Mouse (Mus musculus) adrenal gland, adult 2 months (tissue): ENCODE data around the gene Peg3. TPM values are rescaled to one million over a fixed set of nuclear protein-coding genes. Genes with fewer than 3 reads are reported as not detected.

Experiments used
- DNase-seq: peaks from one replicate; pipeline ENCODE4 v3.0.0; 2021
- polyA plus RNA-seq: library from polyadenylated mRNA; depleted of rRNA; stranded (reverse); fragments of >200 nt; gene quantifications from 2 replicates; pipeline ENCODE4 v1.2.3, GENCODE M21; 2012; rRNA removed
- total RNA-seq, 2 experiments: library from RNA; stranded (reverse); gene quantifications; 2 replicates each; pipeline ENCODE4 v1.2.3; 2021

Gene Peg3
- total and polyA plus RNA-seq, 3 experiments, result 3.0 to 41.5 (median 41.3) TPM

DNA sequence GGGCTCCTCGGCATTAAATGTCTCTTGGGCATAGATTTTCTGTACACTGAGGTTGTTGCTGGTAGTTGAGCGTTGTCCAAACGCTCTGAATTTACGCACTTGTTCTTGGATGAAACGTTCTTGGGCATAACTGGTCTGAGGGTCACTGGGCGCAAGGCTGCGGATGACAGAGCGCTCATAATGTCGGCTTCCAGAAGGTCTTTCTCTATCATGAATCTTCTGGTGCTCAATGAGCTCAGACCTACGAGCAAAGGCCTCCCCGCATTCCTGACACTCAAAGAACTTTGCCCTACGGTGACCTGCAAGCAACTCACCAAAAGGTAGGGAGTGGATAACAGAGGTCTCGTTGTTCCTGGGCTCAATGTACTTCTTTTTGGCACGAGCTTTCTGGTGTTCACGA is 20.8 kb downstream of the Peg3 start:
- DNase-seq, result no peak

DNA sequence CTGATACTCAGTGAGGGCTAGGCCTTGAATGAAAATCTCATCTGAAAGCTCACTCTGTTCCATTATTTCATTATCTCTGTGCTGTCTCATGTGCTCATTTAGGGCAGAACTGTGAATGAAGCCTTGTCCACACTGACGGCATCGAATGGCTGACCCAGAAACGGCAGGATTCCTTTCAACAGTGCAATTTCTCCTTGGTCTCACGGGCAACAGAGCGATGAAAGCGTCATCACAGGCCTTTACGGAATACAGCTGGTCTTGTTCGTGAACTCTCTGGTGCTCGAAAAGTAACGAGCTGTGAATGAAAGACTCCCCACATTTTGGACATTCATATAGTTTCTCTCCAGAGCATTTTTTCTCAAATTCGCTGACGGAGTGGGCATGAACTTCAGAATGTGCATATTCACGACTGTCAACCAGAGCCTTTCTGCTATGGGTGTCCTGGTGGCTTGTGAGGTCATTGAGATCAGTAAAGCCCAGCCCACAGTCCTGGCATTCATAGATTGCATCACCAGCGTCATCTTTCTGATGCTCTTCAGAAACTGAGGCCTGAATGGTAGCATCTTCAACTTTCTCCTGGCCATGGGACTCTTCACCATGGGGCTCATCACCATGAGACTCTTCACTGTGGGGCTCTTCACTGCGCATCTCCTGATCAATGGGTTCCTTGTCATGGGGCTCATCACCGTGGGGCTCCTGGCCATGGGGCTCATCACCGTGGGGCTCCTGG is 21.6 kb downstream of the Peg3 start:
- DNase-seq, result no peak

GRCm38 (mm10) chr7:6707416-6708015 is 22.7 kb downstream of the Peg3 start:
- DNase-seq, result no peak

- no peak for DNase-seq
These were observed 31.0 kb downstream of the Peg3 start for GRCm38 (mm10) chr7:6699230-6699629.

GRCm38 (mm10) chr7:6696241-6697045 is 33.8 kb downstream of the Peg3 start, which contains the start of gene Zim1:
Gene Zim1, minus strand, starts transcription at chr7:6696450.
- peak; percentile 90 for DNase-seq

DNA sequence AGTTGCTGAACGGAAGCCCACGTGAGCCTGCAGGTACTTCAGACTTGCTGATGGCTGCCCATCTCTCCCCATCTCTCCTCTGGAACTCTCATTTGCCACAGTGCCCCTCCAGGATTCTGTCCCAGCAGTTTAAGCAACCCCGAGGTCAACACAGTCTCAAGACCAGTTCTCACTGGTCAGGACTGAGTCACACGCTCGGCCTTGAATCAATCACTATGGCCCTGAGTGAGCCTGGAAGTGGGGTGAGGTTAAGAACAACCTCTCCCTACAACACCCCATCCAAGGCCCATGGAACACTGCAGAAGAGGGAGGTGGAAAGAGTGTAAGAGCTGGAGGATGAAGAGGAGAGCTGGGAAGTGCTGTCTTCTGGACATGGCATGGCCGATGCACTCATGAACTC is 44.7 kb downstream of the Peg3 start:
- DNase-seq, result peak; percentile 81

DNA sequence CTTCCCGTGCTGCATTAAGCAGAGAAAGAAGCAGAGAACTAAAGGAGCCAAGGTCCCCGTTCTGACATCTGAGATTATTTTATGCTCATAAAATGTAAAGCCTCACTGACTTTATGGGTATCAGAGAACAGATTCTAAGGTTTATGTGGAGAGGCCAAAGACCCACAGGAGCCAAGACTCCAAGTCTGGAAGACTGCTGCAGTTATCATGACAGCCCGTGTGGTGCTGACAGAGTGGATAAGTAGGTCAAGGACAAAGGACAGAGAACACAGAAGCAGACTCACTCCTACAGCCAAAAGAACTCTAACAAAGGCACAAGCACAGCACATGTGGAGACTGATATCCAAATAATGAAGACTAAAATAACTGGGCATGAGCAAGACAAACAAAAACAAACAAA is 63.5 kb downstream of the Peg3 start:
- peak; percentile 48 for DNase-seq

DNA sequence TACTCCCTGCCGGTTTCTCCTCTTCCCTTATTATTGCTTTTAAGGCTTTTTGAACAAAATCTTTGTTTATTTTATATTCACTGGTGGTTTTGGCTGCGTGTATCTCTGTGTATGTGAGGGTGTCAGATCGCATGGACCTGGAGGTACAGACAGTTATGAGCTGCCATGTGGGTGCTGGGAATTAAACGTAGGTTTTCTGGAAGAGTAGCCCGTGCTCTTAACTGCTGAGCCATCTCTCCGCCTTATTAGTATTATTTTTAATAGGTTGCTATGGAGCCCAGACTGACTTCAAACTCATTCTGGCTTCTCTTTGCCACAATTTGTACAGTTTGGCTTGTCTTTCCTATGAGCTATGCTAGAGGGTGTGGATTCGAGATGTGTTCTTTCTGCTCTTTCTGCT is 66.8 kb downstream of the Peg3 start:
- no peak for DNase-seq

DNA sequence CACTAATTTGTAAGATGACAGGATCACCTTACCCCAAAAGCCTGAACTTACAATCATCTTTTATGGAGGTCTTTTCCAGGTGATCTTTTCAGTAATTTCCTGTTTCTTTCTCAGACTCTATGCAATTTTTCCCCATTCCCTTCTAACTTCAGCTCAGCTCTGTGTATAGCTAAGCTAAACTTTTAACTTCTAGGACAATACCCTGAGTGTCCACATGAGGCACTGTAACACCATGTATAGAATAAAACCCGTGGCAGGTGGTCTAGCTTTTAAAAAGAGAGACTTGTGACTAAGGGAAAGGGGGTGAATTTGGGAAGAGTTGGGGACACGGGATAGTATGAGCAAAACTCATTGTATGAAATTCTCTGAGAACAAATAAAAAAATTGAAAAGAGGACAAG is 70.6 kb downstream of the Peg3 start:
- DNase-seq, result peak; percentile 21

- DNase-seq, result no peak
These were observed 71.6 kb downstream of the Peg3 start for GRCm38 (mm10) chr7:6658606-6659005.

Other genes with a start within 250 kb of the Peg3 start
- gene Olfr5, start 243.5 kb downstream of the Peg3 start, total RNA-seq, result not detected
- not detected in 2 replicates for gene Olfr5, start 243.5 kb downstream of the Peg3 start, polyA plus RNA-seq
- not detected for gene Olfr1347, start 230.7 kb downstream of the Peg3 start, total RNA-seq
- not detected in 2 replicates for gene Olfr1347, start 230.7 kb downstream of the Peg3 start, polyA plus RNA-seq
- gene Olfr1348, start 221.7 kb downstream of the Peg3 start, total RNA-seq, result not detected
- not detected in 2 replicates for gene Olfr1348, start 221.7 kb downstream of the Peg3 start, polyA plus RNA-seq
- gene Olfr1349, start 207.5 kb downstream of the Peg3 start, total RNA-seq, result not detected
- not detected in 2 replicates for gene Olfr1349, start 207.5 kb downstream of the Peg3 start, polyA plus RNA-seq
- gene Olfr1350, start 165.6 kb downstream of the Peg3 start, total RNA-seq, result not detected
- gene Olfr1350, start 165.6 kb downstream of the Peg3 start, polyA plus RNA-seq, result not detected in 2 replicates
- gene Zim1, start 34.0 kb downstream of the Peg3 start, total RNA-seq, result 1 to 10 TPM; 3.2 to 4.3 TPM
- gene Zim1, start 34.0 kb downstream of the Peg3 start, polyA plus RNA-seq, result 0.29 and 0.36 TPM in 2 replicates
- gene Usp29, start 147 bp upstream of the Peg3 start, total RNA-seq, result 1 to 10 TPM; 1.2 to 1.4 TPM
- gene Usp29, start 147 bp upstream of the Peg3 start, polyA plus RNA-seq, result 0.08 and 0.31 TPM in 2 replicates